23 mouse cellular contexts compared by ENCODE assay signal in genomic region chr10:9647741-9648140, GRCm38 (mm10). TPM values are rescaled to one million over a fixed set of nuclear protein-coding genes. Genes with fewer than 3 reads are reported as not detected.
DNase-seq lines count a peak whose midpoint lies in the region; ATAC-seq and TF ChIP-seq lines count a peak whose summit lies in the region.
"Had no signal": no experiment of that assay in that cellular context is flagged by ENCODE, and none has a peak within 500 bp of the region (broad histone marks: within the 10 kb centered on the region; RNA-seq: fewer than 3 reads in every experiment).

No protein-coding gene starts in this region.

- 39% methylated on average over 6 of the region's 6 CpGs for WGBS in kidney, postnatal 0 days
- 80% methylated on average over 6 of the region's 6 CpGs for WGBS in hindbrain, embryonic 10.5 days

- no peaks in the 10 kb centered on the region for H3K4me1 ChIP-seq in kidney, postnatal 0 days (replicated peaks; ENCODE audit: insufficient read depth, low read length)
- H3K4me1 ChIP-seq in hindbrain, embryonic 10.5 days (replicated peaks): peaks cover 17% of the 10 kb centered on the region

- no peak for DNase-seq in frontal cortex, postnatal 14 days (ENCODE audit: low spot score in 2 of 2)
- peak; percentile 57 for DNase-seq in kidney, postnatal 0 days (ENCODE audit: low spot score)
- DNase-seq in kidney, adult 18-20 months: no peak
- peak; percentile 9 for DNase-seq in ovary, adult 18-20 months (ENCODE audit: low spot score)
- no peak for DNase-seq in ovary, postnatal 10 days (ENCODE audit: low spot score)
- peak; percentile 19 for DNase-seq in brain, adult 2 months (ENCODE audit: low read depth, low spot score)
- no peak for DNase-seq in hindbrain, embryonic 10.5 days (ENCODE audit: low spot score)
- DNase-seq: adrenal gland, adult 8-10 months; adrenal gland, postnatal 25 days; cerebellum, adult 18-20 months; cerebellum, adult 9-10 months; cerebellum, postnatal 14 days; gastrocnemius, postnatal 25 days; heart, adult 2 months had no signal

- H3K27ac ChIP-seq in kidney, postnatal 0 days: peak overlapping the region; percentile 31
- no peak overlapping the region for H3K27ac ChIP-seq in hindbrain, embryonic 10.5 days
- H3K27ac ChIP-seq: forebrain, embryonic 13.5 days; heart, adult 2 months; heart, embryonic 10.5 days; hindbrain, embryonic 13.5 days had no signal

- H3K27me3 ChIP-seq in kidney, postnatal 0 days (ENCODE audit: insufficient read depth, low read length): no peaks in the 10 kb centered on the region
- no peaks in the 10 kb centered on the region for H3K27me3 ChIP-seq in hindbrain, embryonic 10.5 days (ENCODE audit: insufficient read depth, poor library complexity, severe bottlenecking)
- H3K27me3 ChIP-seq: forebrain, embryonic 13.5 days; heart, embryonic 13.5 days; hindbrain, embryonic 13.5 days had no signal

- no peak for TF ChIP-seq CTCF in kidney, postnatal 0 days (IDR thresholded peaks at IDR 0.05; ENCODE audit: low read depth)

- peak; percentile 39; the same call in 1 of the 2 replicates for ATAC-seq in frontal cortex, adult (ENCODE audit: low TSS enrichment)
- ATAC-seq in kidney, postnatal 0 days (replicated peaks; ENCODE audit: low FRiP score, low read depth): no peak
- ATAC-seq: activated CD4-positive, CD25-positive, alpha-beta regulatory T cell, adult 4 months; forebrain, embryonic 13.5 days; forebrain, embryonic 16.5 days; hindbrain, embryonic 16.5 days had no signal

- H3K4me3 ChIP-seq in kidney, postnatal 0 days (replicated peaks; ENCODE audit: low read depth, low read length): no peak overlapping the region
- no peak overlapping the region for H3K4me3 ChIP-seq in hindbrain, embryonic 10.5 days
- H3K4me3 ChIP-seq: forebrain, embryonic 10.5 days; forebrain, embryonic 13.5 days; heart, adult 2 months; heart, embryonic 10.5 days; heart, embryonic 13.5 days; hindbrain, embryonic 13.5 days had no signal

- H3K36me3 ChIP-seq in kidney, postnatal 0 days (ENCODE audit: insufficient read depth, low read length): no peaks in the 10 kb centered on the region
- H3K36me3 ChIP-seq in hindbrain, embryonic 10.5 days: no peaks in the 10 kb centered on the region
- H3K36me3 ChIP-seq: forebrain, embryonic 10.5 days; heart, embryonic 10.5 days; heart, embryonic 13.5 days; hindbrain, embryonic 13.5 days had no signal

- H3K9me3 ChIP-seq in kidney, postnatal 0 days (replicated peaks; ENCODE audit: low read length): no peaks in the 10 kb centered on the region
- no peaks in the 10 kb centered on the region for H3K9me3 ChIP-seq in hindbrain, embryonic 10.5 days
- H3K9me3 ChIP-seq: forebrain, embryonic 10.5 days; forebrain, embryonic 13.5 days; heart, embryonic 10.5 days; heart, embryonic 13.5 days; hindbrain, embryonic 13.5 days had no signal

- no peak overlapping the region for H3K4me2 ChIP-seq in kidney, postnatal 0 days (ENCODE audit: low read length)
- H3K4me2 ChIP-seq: forebrain, embryonic 13.5 days; heart, embryonic 13.5 days; hindbrain, embryonic 13.5 days had no signal

- no peak overlapping the region for H3K9ac ChIP-seq in kidney, postnatal 0 days (ENCODE audit: low read depth, low read length)
- H3K9ac ChIP-seq: forebrain, embryonic 13.5 days; heart, embryonic 13.5 days; hindbrain, embryonic 13.5 days had no signal

RNA-seq across cellular contexts. Expression of gene Samd5, which starts 27.3 kb away (rescaled TPM):
- polyA plus RNA-seq in kidney, postnatal 0 days (2015; fragmentation: Nextera tagmentation; extraction: Ambion mirVana): 1.6 and 1.7 TPM in 2 replicates
- polyA plus RNA-seq in hindbrain, embryonic 10.5 days (2016; fragmentation: Nextera tagmentation; extraction: Ambion mirVana): 3.3 and 3.7 TPM in 2 replicates
- polyA plus RNA-seq: activated CD4-positive, CD25-positive, alpha-beta regulatory T cell, adult 4 months had no signal

Comparison
In these comparisons a context has a peak if more than half of its experiments do, and no peak if none do; other contexts are left out.
1. DNase-seq: peak in kidney, postnatal 0 days (single experiment), ovary, adult 18-20 months (single experiment) and brain, adult 2 months (single experiment); none in frontal cortex, postnatal 14 days (0 of 2), kidney, adult 18-20 months (single experiment), ovary, postnatal 10 days (single experiment) and hindbrain, embryonic 10.5 days (single experiment).